Mouse (Mus musculus) layer of hippocampus, adult 2 months (tissue): Measurements from ENCODE around the gene Dhrs4. TPM values are rescaled to one million over a fixed set of nuclear protein-coding genes. Genes with fewer than 3 reads are reported as not detected.
A peak's percentile ranks its signal among the peaks of the same experiment; 100 is the strongest.

ENCODE experiments used
- DNase-seq, 2 experiments: peaks; one replicate each; pipeline ENCODE4 v3.0.0; 2022; ENCODE audit warnings: low spot score in 2 of 2
- H3K27ac ChIP-seq: fragments of 200-600 bp; 2 replicates; pipeline ENCODE4 v1.8.1; 2022
- H3K4me3 ChIP-seq: fragments of 200-600 bp; 2 replicates; pipeline ENCODE4 v1.8.1; 2022; ENCODE audit warnings: mild to moderate bottlenecking
- CTCF ChIP-seq: fragments of 200-600 bp; conservative IDR thresholded peaks from 2 replicates; pipeline ENCODE4 v1.8.1; 2022; ENCODE audit warnings: antibody characterized with exemption, mild to moderate bottlenecking, moderate library complexity
- total RNA-seq, 2 experiments: library from RNA; stranded (reverse); gene quantifications; 2 replicates each; pipeline ENCODE4 v1.2.3; 2021

The Dhrs4 gene
- total RNA-seq, 2 experiments from 2014 or later: 18.6 to 23.7 TPM

DNA sequence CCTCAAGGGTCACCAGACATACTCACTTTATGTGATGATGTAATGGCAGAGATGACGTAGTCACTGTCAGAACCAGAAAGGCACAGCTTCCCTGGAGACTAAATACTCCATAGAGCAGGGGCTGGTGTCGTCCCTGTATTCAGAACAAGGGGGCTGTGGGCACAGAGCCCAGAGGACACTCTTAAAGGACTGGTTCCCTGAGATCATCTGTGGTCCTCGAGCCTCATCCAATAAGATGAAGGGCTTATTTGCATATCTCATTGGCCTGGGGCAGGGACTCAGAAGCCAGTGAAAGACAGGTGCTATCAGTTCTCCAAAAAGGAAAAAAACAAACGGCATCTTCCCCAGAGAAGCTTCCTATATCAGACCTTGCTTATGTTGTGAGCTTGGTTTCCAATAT, 45.5 kb downstream of the Dhrs4 start:
- DNase-seq: no peak
- H3K27ac ChIP-seq: no peak overlapping the region
- TF ChIP-seq CTCF: no peak
- H3K4me3 ChIP-seq: no peak overlapping the region

DNA sequence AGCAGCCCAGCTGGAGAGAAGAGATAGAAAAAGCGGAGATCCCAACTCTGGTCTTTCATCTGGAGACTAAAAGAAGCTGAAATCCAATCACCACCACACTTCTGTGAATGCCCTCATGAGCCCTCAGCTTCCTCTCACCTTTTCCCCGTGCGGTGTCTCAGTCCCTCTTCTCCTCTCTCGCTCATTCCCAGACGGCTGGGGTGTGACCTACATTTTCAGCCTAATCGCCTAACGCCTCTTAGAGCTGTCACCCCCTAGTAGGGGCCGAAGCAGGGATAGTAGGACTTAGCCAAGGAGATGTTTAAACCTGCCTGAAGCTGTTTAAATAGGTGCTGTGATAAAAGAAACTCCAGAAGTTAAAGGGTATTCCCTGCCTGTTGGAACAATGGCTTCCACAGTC, 46.2 kb downstream of the Dhrs4 start, which contains the start of gene Nrl:
TSS of gene Nrl (minus strand) at position 197 of the 400 bp plus-strand sequence.
- Histone ChIP-seq H3K4me3 (no peak within 1 kb of the TSS), H3K27ac (no peak within 1 kb of the TSS)
- no peak for DNase-seq
- no peak for TF ChIP-seq CTCF

DNA sequence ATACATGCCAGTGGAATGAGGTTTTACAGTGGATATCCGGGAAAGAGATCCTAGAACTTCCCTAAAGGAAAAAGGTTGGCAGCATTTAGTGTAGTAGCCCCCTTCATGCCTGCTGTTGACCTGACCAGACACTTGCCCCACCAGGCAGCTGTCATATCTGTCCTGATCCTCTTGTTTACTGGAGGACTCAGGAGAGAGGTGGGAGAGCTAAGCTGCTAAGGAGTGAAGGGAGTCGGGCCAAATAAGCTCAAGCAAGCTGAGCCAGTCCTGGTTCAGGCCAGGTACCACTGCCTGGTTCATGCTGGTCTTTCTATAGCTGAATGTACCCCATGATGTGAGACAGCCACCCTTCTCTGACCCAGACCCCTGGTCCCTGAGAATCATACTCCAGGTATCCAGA, 48.1 kb downstream of the Dhrs4 start:
- DNase-seq: no peak
- Histone ChIP-seq H3K4me3 (no peak overlapping the region), H3K27ac (no peak overlapping the region)
- TF ChIP-seq CTCF: no peak

DNA sequence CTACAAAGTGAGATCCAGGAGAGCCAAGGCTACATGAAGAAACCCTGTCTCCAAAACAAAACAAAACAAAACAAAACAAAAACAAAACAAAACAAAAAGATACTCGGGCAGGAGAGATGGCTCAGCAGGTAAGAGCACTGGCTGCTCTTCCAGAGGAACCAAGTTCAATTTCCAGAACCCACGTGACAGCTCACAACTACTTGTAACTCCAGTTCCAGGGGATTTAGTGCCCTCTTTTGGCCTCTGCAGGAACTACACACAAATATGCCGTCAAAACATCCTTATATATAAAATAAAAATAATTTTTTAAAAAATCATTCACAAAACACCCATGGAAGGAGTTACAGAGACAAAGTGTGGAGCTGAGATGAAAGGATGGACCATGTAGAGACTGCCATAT, 49.4 kb downstream of the Dhrs4 start:
- no peak overlapping the region for H3K4me3 ChIP-seq
- no peak overlapping the region for H3K27ac ChIP-seq
- peak; percentile 74 for TF ChIP-seq CTCF
- DNase-seq: no peak

DNA sequence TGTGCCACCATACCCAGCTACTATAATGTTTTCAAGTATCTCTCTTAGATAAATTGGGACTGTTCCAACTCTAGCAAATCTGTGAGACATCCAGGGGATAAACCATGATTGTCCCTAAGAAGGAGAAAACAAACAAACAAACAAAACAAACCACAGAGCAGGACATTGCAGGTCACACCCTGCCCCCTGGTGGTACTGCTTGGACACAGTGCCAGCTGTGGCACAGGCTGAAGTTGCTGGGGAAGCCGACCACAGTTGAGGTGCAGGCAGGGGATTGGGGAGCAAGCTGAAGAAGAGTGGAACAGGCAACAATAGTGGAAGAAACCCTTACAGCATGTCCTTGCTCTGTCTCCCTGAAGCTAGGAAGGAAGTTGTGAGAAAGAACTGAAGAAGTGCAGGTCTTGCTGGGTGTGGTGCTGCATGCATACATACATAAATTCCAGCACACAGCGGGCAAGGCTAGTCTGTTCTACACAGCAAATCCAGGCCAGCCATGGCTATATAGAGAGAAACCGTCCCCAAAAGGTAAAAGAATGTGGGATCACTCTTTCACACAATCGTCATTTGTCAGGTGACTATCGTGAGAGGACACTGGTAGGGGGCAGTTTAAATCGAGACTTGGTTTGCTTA, 57.7 kb downstream of the Dhrs4 start:
- DNase-seq: no peak
- TF ChIP-seq CTCF: peak; percentile 90
- Histone ChIP-seq H3K4me3 (no peak overlapping the region), H3K27ac (no peak overlapping the region)

Other genes with a start within 250 kb of the Dhrs4 start
- gene Carmil3, start 11.9 kb downstream of the Dhrs4 start, total RNA-seq: 10 to 100 TPM; 57.9 to 64.4 TPM
- 100 to 1,000 TPM; 723 to 730 TPM for gene Cpne6, start 31.7 kb downstream of the Dhrs4 start, total RNA-seq
- 1 to 10 TPM; 2.2 to 3.6 TPM for gene Nrl, start 46.2 kb downstream of the Dhrs4 start, total RNA-seq
- gene Pck2, start 61.5 kb downstream of the Dhrs4 start, total RNA-seq: 10 to 100 TPM; 45.0 to 47.6 TPM
- 10 to 100 TPM; 84.2 to 87.6 TPM for gene Dcaf11, start 81.2 kb downstream of the Dhrs4 start, total RNA-seq
- under 1 TPM in 1 of 2 experiments, not detected in 1; 0.92 TPM for gene A730061H03Rik, start 81.6 kb downstream of the Dhrs4 start, total RNA-seq
- gene Fitm1, start 96.9 kb downstream of the Dhrs4 start, total RNA-seq: not detected
- gene Psme1, start 99.4 kb downstream of the Dhrs4 start, total RNA-seq: 10 to 100 TPM; 55.5 to 61.2 TPM
- 10 to 100 TPM; 43.5 to 49.7 TPM for gene Emc9, start 106.5 kb downstream of the Dhrs4 start, total RNA-seq
- 10 to 100 TPM; 45.2 to 60.4 TPM for gene Psme2, start 112.4 kb downstream of the Dhrs4 start, total RNA-seq
- 10 to 100 TPM; 46.3 to 47.0 TPM for gene Rnf31, start 113.0 kb downstream of the Dhrs4 start, total RNA-seq
- gene Irf9, start 124.8 kb downstream of the Dhrs4 start, total RNA-seq: 10 to 100 TPM; 11.6 to 12.1 TPM
- 1 to 10 TPM; 1.9 to 2.5 TPM for gene Rec8, start 139.3 kb downstream of the Dhrs4 start, total RNA-seq
- gene Ipo4, start 157.2 kb downstream of the Dhrs4 start, total RNA-seq: 100 to 1,000 TPM; 139 to 142 TPM
- 1 to 10 TPM; 2.6 to 6.5 TPM for gene Gm49378, start 159.1 kb downstream of the Dhrs4 start, total RNA-seq
- 10 to 100 TPM; 40.4 to 45.8 TPM for gene Tm9sf1, start 165.0 kb downstream of the Dhrs4 start, total RNA-seq
- 1 to 10 TPM in 1 of 2 experiments, under 1 TPM in 1; 0.96 to 1.6 TPM for gene Tssk4, start 171.4 kb downstream of the Dhrs4 start, total RNA-seq
- 10 to 100 TPM; 51.2 to 55.4 TPM for gene Mdp1, start 181.8 kb downstream of the Dhrs4 start, total RNA-seq
- gene Gmpr2, start 193.2 kb downstream of the Dhrs4 start, total RNA-seq: 10 to 100 TPM; 26.0 to 26.1 TPM
- gene Nedd8, start 193.4 kb downstream of the Dhrs4 start, total RNA-seq: 100 to 1,000 TPM; 301 to 309 TPM
- 10 to 100 TPM; 15.2 to 16.2 TPM for gene Tinf2, start 203.1 kb downstream of the Dhrs4 start, total RNA-seq
- gene Tgm1, start 235.2 kb downstream of the Dhrs4 start, total RNA-seq: not detected
- gene Rabggta, start 243.5 kb downstream of the Dhrs4 start, total RNA-seq: 10 to 100 TPM; 44.9 to 49.5 TPM